Mouse (Mus musculus) spleen, postnatal 36 days (tissue): ENCODE measurements around the gene Kdm5a.

Experiments
- DNase-seq, 2 experiments: peaks; one replicate each; pipeline ENCODE4 v3.0.0; 2022; ENCODE audit warnings: low spot score in 2 of 2, mixed read lengths in 1 of 2

The Kdm5a gene

DNA sequence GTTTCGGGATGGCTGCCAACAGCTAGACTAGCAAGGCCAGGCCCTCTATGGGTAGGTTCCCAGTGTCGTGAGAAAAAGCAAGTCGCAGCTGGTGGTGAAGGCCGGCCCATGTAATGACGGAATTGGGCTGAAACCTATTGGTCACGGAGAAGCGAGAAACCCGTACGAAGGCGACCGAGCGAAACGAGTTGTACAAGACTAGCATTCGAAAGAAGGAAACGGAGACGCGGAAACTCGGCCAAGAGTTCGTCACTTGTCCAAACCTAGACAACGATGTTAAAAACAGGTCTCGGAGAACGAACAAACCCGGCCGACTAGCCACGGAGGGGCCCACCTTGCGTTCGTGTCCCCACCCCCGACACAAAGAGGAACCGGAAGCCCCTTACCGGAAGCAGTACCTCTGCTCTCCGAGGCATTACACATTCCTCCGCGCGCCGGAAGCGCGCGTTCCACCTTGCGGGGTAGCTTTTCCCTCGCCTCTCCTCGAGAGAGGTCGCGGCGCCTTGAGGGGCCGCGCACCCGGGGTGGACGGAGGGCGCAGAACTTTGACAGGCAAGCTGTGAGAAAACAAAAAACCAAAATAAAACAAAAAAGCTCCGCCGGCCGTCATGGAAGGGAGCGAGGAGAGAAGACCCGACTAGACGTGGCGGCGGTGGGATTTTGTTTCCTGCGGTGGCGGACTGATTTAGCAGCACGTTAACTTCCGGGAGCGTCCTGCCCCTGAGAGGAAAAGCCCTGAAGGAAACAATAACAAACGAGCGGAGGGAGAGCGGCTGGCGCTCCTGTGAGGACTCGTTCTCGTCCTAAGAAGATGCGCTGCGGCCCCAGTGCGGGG, at the start of gene Kdm5a, which contains the start of gene Ccdc77:
Kdm5a (plus strand) TSS at position 437 of the 835 bp plus-strand sequence.
Ccdc77 (minus strand) TSS at position 687 of the 835 bp plus-strand sequence.
- DNase-seq = peak; percentile 91 to 94

DNA sequence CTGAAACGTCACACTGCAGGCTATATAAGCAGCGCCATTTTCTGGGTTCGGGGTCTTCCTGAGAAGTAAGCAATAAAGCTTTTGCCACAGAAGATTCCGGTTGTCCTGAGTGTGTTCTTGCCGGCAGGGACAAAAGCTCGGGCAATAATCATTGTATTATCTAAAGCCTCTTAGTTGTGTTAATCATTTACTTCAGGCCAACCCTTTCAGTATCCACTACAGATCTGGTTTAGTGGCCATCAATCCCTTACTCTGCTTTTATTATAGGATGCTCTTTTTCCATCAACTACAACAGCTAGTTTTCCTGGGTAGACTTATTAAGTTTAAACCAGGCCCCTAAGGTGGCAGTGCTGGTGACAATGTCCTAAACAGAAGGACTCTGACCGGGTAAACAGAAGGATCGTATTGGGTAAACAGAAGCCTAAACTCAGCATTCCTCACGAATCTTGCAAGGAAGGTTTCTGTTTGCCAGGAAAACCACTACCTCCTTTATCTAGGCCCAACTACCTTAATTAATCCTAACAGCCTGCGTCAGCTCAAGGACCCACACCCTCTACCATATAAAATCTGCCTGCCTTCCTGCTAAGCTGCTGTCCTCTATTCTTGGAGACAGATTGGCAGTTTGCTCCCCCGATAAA, 45.5 kb upstream of the Kdm5a start:
- no peak for DNase-seq

DNA sequence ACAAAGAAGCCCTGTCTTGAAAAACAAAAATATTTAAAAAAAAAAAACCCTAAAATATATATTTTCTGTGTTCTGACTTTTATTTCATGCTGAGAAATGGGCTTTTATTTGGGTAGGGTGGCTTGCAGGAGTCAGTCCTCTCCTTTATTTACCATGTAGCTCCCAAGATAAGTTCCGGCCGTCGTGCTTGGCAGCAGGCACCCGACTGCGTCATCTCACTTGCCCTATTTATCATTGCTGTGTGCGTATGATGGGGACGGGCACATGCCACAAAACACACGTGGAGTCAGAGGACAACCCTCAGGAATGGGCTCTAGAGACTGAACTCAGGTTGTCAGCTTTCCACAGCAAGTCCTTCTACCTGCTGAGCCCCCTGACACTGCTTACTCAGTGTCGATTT, 44.8 kb upstream of the Kdm5a start:
- no peak for DNase-seq

DNA sequence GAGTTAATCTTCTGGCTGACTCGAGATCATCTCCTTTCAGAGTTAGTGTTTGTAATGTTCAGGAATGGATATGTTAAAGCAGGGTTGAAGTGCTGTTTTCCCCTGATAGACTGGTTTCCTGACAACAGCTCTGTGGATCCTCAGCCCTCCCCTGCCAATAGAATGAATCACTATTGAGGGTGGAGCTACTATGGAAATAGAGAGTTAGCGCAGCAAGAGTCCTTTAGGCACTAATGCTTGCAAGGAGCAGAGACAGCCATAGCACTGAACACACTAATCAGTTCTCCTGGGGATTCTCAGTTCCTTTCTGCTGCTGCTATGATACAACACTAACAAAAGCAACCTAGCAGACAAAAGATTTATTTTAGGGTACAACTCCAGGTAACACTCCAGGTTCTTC, 43.6 kb upstream of the Kdm5a start:
- no peak for DNase-seq

DNA sequence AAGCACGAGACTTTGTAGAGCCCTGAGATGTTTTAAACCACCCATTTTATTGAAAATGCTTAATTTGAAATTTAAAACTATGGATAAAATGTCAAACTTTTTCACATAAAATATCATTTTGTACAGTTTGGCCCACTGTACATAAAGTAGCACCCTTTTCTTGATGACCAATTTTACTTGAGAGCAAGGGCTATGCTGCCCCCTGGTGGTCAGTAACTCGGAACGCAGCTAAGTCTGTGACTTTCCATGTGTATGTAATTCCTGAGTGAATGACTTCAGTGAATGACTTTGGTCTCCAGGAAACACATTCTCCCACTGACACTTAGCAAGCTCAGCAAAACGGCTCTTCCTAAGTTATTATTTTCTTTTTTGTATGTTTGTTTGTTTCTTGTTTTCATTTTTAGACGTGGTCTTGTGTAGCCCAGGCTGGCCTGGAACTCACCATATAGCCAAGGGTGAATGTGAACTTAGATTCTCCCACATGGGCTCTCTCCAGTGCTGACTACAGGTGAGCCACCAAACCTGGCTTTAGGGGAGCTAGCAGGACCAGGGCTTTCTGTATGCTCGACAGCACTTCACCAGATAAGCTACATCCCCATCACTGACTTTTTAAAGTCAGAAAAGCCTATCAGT, 39.5 kb upstream of the Kdm5a start:
- peak; percentile 24 to 45 for DNase-seq

DNA sequence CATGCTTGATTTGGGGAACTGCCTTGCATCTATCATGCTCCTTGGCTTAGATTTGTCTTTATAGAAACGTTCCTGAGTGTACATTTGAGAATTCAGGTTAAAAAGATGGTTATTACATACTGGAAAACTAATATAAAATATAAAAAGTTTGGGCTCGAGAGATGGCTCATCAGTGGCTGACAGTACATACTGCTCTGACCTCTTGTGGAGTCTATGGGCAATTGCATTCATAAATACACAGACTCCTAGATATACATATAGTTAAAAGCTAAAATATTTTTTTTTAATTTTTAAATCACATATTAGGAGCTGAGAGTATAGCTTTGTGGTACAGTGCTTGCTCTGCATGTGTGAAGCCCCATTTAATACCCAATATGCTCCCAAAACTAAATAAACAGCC, 31.6 kb upstream of the Kdm5a start:
- no peak for DNase-seq

DNA sequence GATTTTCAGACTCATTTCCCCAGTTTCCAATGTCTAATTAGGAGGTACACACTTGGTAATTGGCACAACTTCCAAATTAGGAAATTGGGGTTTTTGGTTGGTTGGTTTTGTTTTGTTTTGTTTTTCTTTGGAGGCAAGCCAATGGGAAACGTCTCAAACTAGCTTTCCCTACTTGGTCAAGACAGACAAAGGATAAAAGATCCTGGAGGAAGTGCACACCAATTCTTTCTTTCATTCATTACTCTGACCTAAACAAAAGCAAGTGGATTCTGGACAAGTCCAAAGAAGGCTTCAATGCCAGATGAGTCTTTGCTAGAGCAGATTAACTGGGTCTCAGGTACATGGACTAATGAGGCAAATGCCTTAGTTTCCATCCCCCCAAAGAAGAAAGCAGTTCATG, 19.9 kb upstream of the Kdm5a start:
- DNase-seq = no peak

DNA sequence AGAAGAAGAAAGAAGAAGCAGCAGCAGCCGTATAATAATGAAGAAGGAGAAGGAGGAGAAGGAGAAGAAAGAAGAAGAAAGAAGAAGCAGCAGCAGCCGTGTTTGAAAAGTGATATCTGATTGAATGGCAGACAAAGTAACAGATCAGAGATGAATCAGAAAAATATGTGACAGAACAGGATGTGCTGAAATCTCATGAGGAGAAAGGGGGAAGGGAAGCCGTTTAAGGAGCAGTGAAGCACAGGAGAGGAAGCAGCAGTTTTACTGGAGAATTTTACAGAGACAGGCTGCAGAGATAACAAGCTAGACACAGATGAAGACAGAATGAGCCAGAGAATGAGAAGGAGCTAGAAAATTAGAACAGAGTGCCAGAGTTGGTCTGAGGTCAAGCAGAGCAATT, 14.9 kb upstream of the Kdm5a start:
- no peak for DNase-seq

DNA sequence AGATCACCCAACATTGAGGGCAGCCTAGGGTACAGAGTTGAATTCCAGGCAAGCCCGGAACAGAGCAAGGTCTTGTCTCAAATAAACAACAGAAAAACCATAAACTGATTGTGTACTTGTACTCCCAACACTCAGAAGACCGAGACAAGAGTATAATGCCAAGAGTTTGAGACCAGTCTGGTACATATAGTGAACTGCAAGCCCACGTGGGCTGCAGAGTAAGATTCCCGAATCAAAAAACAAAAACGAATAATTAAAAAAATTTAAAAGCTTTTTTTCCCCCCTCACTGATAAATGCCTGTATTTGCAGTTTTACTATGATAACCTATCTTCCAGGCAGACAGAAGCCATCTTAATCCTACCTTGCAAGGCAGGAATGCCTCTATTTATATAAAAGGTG, 7.4 kb upstream of the Kdm5a start:
- no peak for DNase-seq

DNA sequence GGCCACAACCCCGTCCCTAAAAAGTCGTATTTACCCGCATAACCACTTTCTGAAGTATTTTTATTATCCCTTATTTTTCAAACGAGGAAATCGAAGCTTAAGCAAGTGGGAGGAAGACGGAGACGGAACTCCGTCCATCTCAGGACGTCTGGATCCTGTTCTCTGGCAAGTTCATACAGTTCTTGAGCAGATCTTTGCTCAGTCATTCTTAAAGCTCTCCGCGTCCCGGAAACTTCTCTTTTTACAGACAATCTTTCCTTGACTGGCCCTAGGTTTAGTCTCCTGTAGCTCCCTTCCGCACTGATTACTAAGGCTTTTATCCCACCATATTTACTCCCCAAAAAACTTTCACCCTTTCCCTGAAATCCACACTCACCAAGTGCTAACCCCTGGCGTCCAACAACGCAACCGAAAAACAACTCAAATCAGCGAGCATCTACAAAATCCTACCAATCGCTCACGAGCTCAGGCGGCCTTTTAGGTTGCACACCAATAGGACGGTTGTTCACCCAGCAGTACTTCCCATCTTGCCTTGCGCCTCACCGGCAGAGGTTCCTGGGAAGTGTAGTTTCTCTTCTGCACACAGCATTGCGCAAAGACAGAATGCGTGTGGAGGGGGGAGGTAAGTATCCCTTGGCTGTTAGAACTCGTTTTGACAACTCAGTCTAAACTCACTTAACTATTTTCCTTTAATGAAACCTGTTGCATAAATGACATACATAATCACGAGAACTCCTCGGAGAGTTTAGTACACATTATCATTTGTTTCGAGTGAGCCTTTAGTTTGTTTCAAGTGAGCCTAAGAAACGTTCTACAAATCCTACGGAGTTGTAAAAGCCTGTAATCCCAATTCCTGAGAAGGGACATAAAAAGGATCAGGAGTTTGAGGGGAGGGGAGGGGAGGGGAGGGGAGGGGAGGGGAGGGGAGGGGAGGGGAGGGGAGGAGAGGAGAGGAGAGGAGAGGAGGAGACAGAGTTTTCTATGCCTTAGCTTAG, 6.7 kb upstream of the Kdm5a start:
- DNase-seq = peak; percentile 88 to 90

DNA sequence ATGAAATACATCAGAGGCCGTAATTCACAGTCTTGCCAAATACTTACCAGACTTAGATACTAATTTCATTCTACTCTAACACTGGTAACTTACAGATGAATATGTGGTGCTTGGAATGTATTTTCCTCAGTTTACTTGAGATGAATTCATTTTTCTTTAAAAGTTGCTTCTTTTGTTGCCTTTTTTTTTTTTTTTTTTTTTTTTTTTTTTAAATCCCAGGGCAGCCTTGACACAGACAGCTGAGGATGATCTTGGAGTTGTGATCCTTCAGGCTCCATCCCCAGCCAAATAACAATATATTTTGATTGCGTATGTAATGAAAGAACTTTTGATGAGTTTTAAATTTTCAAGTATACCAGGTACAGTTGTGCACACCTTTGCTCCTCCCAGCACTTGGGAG, 1.8 kb upstream of the Kdm5a start:
- no peak for DNase-seq

DNA sequence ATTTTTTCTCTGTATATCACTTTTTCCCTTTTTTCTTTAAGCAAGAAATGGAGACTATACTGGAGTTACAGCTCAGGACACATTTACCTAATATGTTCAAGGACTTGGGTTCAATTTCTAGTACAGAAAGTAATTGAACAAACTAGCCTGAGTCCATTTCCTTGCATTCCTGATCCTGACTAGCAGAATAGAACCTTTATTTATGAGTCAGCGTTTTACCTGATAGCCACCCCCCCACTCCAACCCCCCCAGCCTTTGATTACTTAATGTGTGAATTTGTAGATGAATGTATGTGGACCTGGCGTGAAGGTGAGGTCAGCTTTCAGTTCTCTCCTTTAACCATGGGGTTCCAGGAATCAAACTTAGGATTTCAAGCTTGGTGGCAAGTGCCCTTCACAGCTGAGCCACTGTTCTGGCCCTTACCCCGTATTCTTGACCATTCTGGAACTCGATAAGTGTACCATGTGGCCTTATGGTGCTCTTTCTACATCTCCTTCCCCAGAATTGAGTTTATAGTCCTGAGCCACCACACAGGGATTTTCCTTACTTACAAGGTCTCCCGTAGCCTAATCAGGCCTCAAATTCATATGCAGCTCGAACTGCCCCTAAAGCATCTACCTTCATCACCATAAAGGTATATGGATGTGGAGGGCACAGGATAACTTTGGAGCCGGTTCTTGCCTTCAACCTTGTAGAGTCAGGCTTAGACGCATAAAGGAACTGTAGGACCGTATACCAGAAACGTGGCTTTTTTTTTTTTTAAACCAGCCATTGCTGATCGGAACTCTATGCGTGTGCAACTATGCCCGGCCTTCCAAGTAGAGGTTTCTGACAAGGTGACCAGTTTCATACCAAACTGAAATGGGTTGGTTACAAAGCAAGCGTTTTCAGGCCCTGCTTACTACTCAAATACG, 893 bp upstream of the Kdm5a start:
- DNase-seq = no peak

DNA sequence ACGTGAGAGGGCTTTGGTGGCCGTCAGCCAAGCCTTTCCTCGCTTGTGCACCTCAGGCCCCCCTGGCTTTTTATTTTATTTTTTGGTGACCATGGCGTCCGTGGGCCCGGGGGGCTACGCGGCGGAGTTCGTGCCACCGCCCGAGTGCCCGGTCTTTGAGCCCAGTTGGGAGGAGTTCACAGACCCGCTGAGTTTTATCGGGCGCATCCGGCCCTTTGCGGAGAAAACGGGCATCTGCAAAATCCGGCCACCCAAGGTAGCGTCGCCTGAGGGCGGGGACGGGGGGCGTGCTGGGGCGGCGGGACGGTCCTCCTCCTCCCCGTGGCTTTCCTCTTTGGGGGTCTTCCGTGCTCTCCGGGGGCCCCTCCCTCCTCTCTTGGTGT, 590 bp downstream of the Kdm5a start:
- DNase-seq = peak; percentile 33 to 50

DNA sequence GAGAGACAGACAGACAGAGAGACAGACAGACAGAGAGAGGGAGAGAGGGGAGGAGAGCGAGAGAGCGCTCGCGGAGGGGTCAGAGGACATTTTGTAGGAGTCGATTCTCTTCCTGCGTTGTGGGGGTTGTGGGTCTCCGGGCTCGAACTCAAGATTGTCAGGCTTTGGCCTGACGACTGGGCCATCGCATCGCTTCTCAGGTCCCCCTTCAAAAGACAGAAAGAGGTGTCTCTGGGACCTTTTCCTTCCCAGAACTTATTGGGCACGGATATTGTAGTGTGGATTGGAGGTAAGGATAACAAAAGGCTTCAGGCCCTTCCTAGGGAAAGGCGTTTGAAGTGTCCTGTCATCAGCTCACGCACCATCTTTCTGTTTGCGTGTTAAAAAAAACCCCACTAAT, 1.1 kb downstream of the Kdm5a start:
- no peak for DNase-seq

DNA sequence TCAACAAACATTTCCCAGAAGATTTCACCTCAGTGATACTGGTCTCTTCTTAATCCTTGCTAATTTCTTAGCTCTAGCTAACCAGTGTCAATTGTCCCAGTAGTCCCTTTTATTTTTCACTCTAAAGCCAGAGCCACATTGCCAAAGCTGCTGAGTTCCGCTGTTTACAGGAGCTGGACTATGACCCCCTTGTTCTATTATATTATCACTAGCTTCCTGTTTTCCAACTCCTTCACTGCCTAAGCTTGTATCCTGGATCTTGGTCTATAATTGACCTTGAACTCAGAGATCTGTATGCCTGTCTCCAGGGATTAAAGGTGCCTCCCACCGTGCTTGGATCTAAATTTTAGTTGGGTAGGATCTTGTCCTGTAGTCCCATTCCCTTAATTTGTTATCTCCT, 12.8 kb downstream of the Kdm5a start:
- DNase-seq = no peak

DNA sequence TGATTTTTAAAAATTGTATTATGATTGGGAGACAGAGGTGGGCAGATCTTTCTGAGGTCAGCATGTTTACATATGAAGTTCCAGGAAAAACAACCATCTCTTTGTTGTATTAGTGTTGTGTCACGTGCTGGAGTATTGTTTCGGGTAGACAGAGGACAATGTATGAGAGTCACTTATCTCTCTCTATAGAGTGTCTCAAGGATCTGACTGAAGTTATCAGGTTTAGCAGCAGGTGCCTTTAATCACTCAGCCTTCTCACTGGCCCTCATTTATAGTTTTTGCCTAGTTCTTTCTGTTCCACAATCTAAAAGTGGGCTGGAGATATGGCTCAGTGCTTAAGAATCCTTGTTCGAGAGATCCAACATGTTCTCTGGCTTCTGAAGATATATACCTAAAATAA, 26.1 kb downstream of the Kdm5a start:
- no peak for DNase-seq

DNA sequence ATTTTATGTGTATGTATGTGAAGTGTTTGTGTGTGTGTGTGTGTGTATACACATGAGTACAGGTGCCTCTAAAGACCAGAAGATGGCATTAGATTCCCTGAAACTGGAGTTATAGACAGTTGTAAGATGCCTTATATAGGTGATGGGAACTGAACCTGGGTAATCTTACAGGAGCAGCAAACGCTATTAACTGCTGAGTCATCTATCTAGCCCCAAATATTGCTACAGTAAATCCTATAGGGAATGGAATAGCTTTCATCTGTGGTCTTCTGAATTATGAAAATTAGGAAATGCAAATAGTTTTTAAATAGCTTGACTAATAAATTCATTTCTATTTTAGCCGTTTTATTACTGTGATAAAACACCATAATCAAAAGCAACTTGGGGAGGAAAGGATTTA, 28.9 kb downstream of the Kdm5a start:
- no peak for DNase-seq

DNA sequence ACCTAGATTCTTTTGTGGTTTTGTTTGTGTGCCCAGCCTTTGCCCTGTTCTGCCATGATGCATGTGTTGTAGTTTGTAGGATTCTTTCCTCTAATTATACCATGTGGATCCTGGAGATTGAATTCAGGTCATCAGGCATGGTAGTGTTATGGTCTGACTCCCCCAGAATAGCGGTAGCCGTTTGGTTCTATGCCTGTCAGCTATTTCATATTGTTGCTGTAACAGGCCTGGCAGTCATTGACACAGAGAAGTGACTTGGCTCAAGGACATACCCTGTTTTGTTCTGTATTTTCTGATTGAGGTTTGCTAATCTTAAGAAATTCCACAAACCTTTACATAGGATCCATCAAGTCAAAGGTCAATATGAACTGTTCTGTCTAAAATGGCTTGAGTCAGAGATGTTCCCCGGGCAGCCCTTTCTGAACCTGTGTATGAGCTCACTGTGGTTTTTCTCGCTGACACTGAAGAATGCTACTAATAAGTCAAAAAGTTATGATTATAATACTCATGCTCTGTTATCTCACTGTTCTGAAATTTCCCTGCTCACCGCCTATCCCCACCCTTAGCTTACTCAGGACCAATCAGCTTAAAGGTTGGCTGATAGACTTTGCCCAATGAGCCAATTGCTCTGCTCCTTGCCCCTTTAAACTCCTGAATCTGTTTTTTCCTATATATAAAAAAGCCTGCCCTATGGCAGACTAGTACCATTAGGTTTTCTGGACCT, 31.9 kb downstream of the Kdm5a start:
- DNase-seq = no peak

DNA sequence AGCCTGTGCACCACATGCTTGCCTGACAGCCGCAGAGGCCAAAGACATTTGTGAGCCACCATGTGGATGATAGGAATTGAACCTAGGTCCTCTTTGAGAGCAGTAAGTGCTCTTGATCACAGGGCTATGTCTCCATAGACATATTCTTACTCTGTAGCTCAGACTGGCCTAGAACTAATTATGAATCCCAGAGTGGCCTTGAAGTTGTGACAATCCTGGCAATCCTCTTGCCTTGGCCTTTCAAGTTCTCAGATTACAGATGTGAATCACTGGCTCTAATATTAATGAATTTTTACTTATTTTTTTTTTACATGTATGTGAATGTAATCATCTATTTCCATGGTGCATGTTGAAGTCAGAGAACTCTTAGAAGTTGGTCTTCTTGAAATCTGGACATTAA, 40.0 kb downstream of the Kdm5a start:
- no peak for DNase-seq

DNA sequence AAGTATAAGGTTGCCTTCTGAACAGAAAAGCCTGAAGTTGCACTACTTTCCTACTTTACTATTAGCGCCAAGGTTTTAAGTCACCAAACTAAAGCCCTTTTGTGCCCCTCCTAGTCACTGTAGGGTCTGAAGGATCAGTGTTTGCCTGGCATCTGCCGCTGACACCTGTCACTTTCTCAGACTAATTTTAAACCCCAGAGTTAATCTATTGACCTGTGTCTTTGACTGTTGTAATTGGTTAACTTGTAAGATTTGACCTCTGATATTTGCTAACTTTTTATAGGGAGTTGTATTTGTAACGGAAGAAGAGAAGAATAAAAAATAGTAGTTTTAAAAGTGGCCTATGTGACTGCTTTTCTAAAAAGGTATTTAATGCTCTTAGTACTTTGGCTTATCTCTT, 74.2 kb downstream of the Kdm5a start:
- DNase-seq = no peak
